Mouse (Mus musculus): ENCODE measurements around the gene Foxd2. TPM values are rescaled to one million over a fixed set of nuclear protein-coding genes. Genes with fewer than 3 reads are reported as not detected.

Foxd2 gene
- polyA plus RNA-seq, 1 experiment from 2014 or later = 3.6 TPM

GRCm38 (mm10) chr4:114863166-114863565 lies 45.5 kb downstream of the Foxd2 start:
- DNase-seq (ENCODE audit: low spot score) (no peak), ATAC-seq (replicated peaks; ENCODE audit: insufficient number of reproducible peaks, low FRiP score, low TSS enrichment, low read depth) (no peak)
- H3K4me2 ChIP-seq (ENCODE audit: low read depth, low read length) = no peak overlapping the region
- H3K27me3 ChIP-seq (ENCODE audit: control insufficient read depth, insufficient read depth, low read length) = no peaks in the 10 kb centered on the region
- H3K36me3 ChIP-seq (replicated peaks; ENCODE audit: control insufficient read depth, insufficient read depth, low read depth, low read length) = no peaks in the 10 kb centered on the region
- no peak overlapping the region for H3K27ac ChIP-seq (replicated peaks; ENCODE audit: low read depth, low read length)
- WGBS = 74% methylated on average over 5 of the region's 5 CpGs
- no peaks in the 10 kb centered on the region for H3K4me1 ChIP-seq (ENCODE audit: control insufficient read depth, insufficient read depth, low read length)
- H3K9ac ChIP-seq (replicated peaks; ENCODE audit: low read length) = no peak overlapping the region
- no peak overlapping the region for H3K4me3 ChIP-seq (ENCODE audit: low read depth, low read length)
- H3K9me3 ChIP-seq (replicated peaks; ENCODE audit: control insufficient read depth, low read length) = no peaks in the 10 kb centered on the region

- no peak overlapping the region for H3K4me3 ChIP-seq (ENCODE audit: low read depth, low read length)
- WGBS = 37% methylated on average over 5 of the region's 5 CpGs
- no peak overlapping the region for H3K27ac ChIP-seq (replicated peaks; ENCODE audit: low read depth, low read length)
- no peaks in the 10 kb centered on the region for H3K27me3 ChIP-seq (ENCODE audit: control insufficient read depth, insufficient read depth, low read length)
- H3K9ac ChIP-seq (replicated peaks; ENCODE audit: low read length) = no peak overlapping the region
- H3K4me2 ChIP-seq (ENCODE audit: low read depth, low read length) = no peak overlapping the region
- no peak for DNase-seq (ENCODE audit: low spot score)
- ATAC-seq (replicated peaks; ENCODE audit: insufficient number of reproducible peaks, low FRiP score, low TSS enrichment, low read depth) = no peak
- no peaks in the 10 kb centered on the region for H3K9me3 ChIP-seq (replicated peaks; ENCODE audit: control insufficient read depth, low read length)
- H3K4me1 ChIP-seq (ENCODE audit: control insufficient read depth, insufficient read depth, low read length) = no peaks in the 10 kb centered on the region
- H3K36me3 ChIP-seq (replicated peaks; ENCODE audit: control insufficient read depth, insufficient read depth, low read depth, low read length) = no peaks in the 10 kb centered on the region
Observed at GRCm38 (mm10) chr4:114858426-114858825, 50.2 kb downstream of the Foxd2 start.

Other genes starting within 250 kb of the Foxd2 start
- gene Gm12830, start 87.2 kb downstream of the Foxd2 start, polyA plus RNA-seq (2014; fragmentation: Nextera tagmentation; extraction: Ambion mirVana) = not detected in 2 replicates
- 1.1 and 3.1 TPM in 2 replicates for gene Foxe3, start 17.1 kb upstream of the Foxd2 start, polyA plus RNA-seq (2014; fragmentation: Nextera tagmentation; extraction: Ambion mirVana)
- gene Cmpk1, start 78.4 kb upstream of the Foxd2 start, polyA plus RNA-seq (2014; fragmentation: Nextera tagmentation; extraction: Ambion mirVana) = 120 and 132 TPM in 2 replicates
- gene Stil, start 91.3 kb upstream of the Foxd2 start, polyA plus RNA-seq (2014; fragmentation: Nextera tagmentation; extraction: Ambion mirVana) = 23.1 and 25.1 TPM in 2 replicates
- 4.8 and 5.3 TPM in 2 replicates for gene Tal1, start 147.6 kb upstream of the Foxd2 start, polyA plus RNA-seq (2014; fragmentation: Nextera tagmentation; extraction: Ambion mirVana)
- gene Pdzk1ip1, start 179.8 kb upstream of the Foxd2 start, polyA plus RNA-seq (2014; fragmentation: Nextera tagmentation; extraction: Ambion mirVana) = 11.3 and 13.1 TPM in 2 replicates
- gene Cyp4x1, start 225.4 kb upstream of the Foxd2 start, polyA plus RNA-seq (2014; fragmentation: Nextera tagmentation; extraction: Ambion mirVana) = 0.42 and 0.50 TPM in 2 replicates